Mouse (Mus musculus) mesoderm, embryonic 11.5 days (tissue): ENCODE measurements around the gene Rnf149.
A peak's percentile ranks its signal among the peaks of the same experiment; 100 is the strongest.

Experiments
- DNase-seq: peaks from one replicate; pipeline ENCODE4 v3.0.0-alpha.2; 2012; ENCODE audit warnings: low read depth, low spot score

The Rnf149 gene

DNA sequence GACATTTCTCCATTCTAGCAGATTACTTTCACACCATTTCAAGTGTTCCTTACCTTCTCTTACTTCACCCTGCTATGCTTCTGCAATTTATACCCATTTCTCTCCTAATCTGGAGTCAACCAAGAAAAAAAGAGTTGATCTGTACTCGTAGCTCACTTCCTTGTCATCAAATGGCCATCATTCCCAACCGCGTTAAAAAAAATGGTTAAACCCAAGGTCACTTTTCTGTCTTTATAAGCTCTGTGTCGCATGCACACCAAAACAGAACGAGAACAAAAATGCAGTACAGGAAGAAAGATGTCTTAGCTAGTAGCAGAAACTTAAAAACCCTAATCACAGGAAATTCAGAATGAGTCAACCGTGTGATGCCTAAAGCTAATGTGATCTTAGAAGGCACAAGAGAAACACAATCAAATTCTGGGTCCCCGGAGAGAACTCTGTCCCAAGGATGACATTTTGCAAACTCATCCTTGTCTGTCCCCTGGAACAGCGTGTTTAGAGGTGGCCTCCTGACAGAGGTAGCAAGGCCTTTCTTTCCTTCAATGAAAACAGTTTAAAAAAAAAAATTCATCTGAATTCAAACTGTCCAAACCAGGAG is 1.3 kb downstream of the Rnf149 start:
- peak; percentile 5 for DNase-seq

DNA sequence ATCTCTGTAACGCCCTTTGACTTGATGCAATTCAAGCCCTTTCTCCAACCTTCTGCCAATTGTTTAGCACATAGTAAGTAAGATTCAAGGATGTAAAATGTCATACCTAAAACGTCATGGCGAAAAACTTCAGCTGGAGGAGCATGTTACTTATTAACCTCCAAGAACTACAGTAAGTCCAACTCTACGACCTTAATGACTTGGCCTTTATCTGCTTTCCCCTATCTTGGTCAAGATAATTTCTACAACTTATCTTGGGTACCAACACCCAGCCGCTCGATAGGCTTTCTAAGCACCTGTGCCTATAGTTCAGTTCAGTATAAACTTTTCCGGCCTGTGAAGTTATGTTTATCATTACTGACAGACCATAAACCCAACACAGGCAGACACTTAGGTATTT is 3.3 kb downstream of the Rnf149 start:
- DNase-seq, result no peak

DNA sequence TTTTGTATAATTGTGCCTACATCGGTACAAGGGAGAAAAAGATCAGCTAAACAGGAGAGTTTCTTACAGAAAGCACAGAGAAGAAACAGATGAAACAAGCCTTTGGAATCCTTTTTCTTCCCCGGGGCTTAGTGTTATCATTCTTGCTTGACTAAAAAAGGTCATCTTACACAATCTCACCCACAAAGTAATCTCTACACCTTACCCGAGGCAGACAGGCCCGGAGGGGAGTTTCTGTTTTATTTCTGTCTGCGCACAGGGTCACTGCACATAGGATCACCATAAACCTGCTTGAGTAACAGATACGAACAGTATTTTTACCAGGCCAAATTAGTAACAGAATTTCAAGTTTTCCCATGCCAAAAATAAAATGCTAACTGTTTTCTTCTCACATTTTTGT is 5.6 kb downstream of the Rnf149 start:
- no peak for DNase-seq

GRCm38 (mm10) chr1:39568079-39568478 is 9.1 kb downstream of the Rnf149 start:
- no peak for DNase-seq

DNA sequence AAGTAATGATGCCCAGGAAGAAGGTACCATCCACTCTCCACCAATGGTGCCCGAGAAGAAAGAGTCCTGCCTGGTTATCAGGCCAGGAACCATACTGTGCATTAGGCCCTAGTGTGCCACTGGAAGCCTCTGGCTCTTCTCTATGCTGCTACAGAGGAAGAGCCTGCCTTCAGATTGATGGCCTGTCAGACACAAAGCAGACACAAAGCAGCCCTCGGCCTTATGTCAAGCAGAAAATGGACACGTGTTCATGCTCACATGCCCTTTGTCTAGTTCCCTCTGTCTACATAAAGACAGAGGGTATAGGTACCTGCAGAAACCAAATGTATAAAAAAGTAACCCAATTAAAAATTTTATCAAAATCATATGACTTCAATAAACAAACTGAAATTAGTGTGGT is 12.6 kb downstream of the Rnf149 start:
- DNase-seq, result peak; percentile 32

DNA sequence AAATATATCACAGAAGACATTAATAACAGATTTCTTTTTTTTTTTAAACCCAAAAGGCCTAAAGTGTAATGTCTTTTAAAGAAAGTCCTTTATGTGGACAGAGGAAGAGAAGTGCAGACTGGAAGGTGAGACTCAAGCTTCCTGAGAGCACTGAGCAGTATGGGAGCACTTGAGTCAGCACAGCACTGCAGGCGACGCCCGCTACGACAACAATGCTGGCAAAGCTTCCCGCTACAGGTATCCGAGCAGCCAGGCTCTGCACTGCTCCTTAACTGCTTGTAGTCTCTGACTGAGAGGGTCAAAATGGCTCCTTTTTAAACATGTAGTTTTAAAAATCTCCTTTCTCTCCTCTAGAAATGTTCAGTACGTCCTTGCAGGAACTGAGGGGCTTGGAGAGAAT is 14.0 kb downstream of the Rnf149 start:
- DNase-seq, result no peak

DNA sequence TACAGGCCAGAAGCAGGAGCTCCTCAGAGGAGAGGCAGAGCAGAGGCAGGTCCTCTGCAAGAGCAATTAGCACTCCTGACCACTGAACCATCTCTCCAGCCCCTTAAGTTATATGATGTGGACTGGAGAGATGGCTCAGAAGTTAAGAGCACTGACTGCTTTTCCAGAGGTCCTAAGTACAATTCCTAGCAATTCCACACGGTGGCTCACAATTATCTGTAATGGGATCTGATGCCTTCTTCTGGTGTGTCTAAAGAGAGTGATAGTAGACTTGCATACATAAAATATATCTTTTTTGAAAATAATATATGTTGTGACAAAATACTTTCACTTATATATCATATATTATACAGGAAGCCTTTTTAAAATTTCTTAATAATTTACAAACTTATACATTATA is 15.3 kb downstream of the Rnf149 start:
- no peak for DNase-seq

- DNase-seq, result no peak
Measured at GRCm38 (mm10) chr1:39559009-39559408, 18.2 kb downstream of the Rnf149 start.

GRCm38 (mm10) chr1:39555556-39556415 is 21.4 kb downstream of the Rnf149 start:
- DNase-seq, result peak; percentile 43

DNA sequence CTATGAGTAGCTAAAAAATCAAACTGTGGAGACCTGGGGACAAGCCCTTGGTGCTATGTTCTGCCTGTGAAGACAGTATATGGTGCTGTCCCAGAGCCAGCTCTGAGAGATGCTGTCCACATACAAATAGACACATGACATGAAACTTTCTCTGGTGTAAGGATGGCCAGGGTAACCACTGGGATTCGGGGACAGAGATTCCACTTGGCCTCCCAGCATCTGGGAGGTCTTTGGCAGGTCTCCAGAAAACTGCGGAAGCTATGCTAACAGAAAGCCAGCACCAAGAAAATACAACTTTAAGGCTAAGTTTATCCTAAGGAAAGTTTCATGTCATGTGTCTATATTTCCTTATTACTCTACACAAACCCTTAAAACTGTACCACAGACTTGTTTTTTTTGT is 27.4 kb downstream of the Rnf149 start:
- DNase-seq, result no peak

DNA sequence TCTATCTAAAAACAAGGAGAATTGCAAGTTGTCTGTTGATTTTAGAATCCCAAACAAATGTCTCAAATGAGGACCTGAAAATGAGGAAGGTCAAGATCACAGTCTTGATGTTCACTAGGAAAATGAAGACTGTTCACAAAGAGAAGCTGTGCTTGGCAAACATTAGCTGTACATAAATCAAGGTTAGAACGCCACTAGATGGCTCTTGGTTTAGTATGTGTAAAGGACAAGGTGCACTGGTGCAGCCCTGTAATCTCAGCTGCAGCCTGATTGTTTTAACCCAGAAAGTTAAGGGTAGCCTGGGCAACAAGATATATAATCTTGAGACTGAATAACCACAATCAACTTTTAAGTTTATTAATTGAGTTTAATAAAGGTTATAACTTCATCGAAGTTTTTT is 30.0 kb downstream of the Rnf149 start:
- no peak for DNase-seq

- no peak for DNase-seq
Measured at GRCm38 (mm10) chr1:39546160-39546866, 30.9 kb downstream of the Rnf149 start.

DNA sequence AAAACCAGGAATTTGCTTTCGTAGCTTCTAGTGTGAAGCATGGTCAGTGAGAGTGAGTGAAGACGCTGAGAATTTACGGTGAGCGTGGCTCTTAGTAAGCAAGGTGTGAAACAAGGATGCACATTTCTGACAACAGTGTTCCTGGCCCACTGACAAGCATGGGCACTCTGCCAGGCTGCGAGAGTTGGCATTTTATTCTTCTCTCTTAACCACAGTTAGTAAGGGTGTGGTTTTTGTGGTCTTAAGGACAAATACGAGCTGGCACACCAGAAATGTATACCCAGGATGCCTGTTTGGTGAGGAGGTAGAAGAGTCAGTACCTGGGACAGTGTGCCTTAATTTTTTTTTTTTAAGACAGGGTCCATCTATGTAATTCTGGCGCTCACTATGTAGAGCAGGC is 31.6 kb downstream of the Rnf149 start:
- no peak for DNase-seq

DNA sequence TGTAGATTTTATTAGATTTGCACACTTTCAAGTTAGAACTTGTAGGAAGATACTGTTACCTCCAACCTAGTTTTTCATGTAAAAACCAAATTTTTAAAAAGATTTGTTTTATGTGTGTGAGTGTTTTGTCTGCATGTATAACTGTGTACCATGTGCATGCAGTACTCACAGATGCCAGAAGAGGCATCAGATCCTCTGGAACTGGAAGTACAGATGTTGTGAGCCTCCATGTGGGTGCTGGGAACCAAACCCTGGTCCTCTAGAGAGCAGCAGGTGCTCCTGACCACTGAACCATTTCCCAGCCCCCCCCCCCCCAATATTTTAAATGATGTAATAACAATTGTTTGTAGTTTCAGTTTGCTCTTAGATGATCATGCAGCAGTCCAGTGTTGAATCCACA is 36.6 kb downstream of the Rnf149 start:
- no peak for DNase-seq

- no peak for DNase-seq
Measured at GRCm38 (mm10) chr1:39537631-39538380, 39.4 kb downstream of the Rnf149 start.

GRCm38 (mm10) chr1:39536701-39537100 is 40.5 kb downstream of the Rnf149 start:
- DNase-seq, result no peak

GRCm38 (mm10) chr1:39535515-39536311 is 41.5 kb downstream of the Rnf149 start:
- DNase-seq, result peak; percentile 99

- DNase-seq, result no peak
Measured at GRCm38 (mm10) chr1:39534831-39535230, 42.4 kb downstream of the Rnf149 start, which contains the start of gene Cnot11. TSS of gene Cnot11 (plus strand) at chr1:39534992.

- no peak for DNase-seq
Measured at GRCm38 (mm10) chr1:39533917-39534316, 43.3 kb downstream of the Rnf149 start.

GRCm38 (mm10) chr1:39531036-39531435 is 46.2 kb downstream of the Rnf149 start:
- no peak for DNase-seq
